Mouse (Mus musculus): ENCODE data around the gene Fas.

GRCm38 (mm10) chr19:34287656-34288415 is 2.6 kb upstream of the Fas start:
- no peak for TF ChIP-seq CTCF (IDR thresholded peaks at IDR 0.05; ENCODE audit: borderline replicate concordance, control insufficient read depth, extremely low read depth, insufficient read depth, low read length, poor library complexity)
- TF ChIP-seq POLR2A (IDR thresholded peaks at IDR 0.05; ENCODE audit: control insufficient read depth, extremely low read depth, insufficient read depth, low read length, poor library complexity), result no peak
